Mouse (Mus musculus): ENCODE measurements at regions not wholly inside any gene's neighbourhood (a gene's known extent, or its start where the extent isn't known, plus 50 kb on each side); places are given as distances from the start of the nearest gene placed in this dataset.

- Histone ChIP-seq H3K4me1 (replicated peaks) (no peaks in the 10 kb centered on the region), H3K4me2 (no peak overlapping the region), H3K4me3 (no peak overlapping the region), H3K27me3 (0 out of 2 replicates have a peak, but pooled peaks cover 20% of the 10 kb centered on the region), H3K9me3 (no peaks in the 10 kb centered on the region), H3K9ac (no peak overlapping the region), H3K27ac (no peak overlapping the region), H3K36me3 (no peaks in the 10 kb centered on the region)
- 47% methylated on average over 13 of the region's 13 CpGs for WGBS
- no peak for ATAC-seq (ENCODE audit: low FRiP score)
Observed at GRCm38 (mm10) chr17:85785625-85786294, 97.7 kb upstream of the Six2 start.

DNA sequence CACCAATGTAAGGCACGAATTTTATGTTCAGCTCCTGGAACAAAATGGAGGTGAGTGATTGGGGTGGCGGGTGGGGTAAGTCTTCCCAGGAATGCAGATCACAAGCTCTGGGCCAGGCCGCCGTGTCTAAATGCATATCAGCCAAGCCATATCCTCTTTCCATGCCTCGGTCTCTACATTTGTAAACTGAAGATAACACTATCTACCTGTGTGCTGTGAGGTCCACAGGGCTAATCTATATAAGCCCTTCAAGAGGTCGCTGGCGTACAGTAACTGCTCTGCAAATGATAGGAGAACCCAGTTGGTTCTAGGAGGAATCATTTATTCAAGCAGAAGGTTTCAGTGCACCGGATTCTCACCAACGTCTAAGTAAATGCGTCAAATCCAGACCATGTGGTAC, 92.4 kb upstream of the Six2 start:
- ATAC-seq (ENCODE audit: low FRiP score) = no peak
- WGBS = 91% methylated on average over 10 of the region's 10 CpGs

DNA sequence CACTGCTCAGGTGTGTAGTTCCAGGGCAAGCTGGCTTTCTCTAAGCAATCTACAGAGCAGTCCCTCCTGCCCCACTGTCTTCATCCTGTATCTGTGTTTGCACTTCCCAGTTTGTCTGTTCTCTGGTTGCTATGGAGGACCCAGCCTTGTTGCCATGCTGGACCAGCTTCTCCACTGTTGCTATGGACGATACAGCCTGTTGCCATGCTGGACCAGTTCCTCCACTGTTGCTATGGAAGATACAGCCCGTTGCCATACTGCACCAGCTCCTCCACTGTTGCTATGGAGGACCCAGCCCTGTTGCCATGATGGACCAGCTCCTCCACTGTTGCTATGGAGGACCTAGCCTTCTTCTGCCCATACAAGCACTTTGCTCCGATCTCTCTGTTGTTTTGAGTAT, 88.8 kb upstream of the Six2 start:
- Histone ChIP-seq H3K27ac (no peak overlapping the region), H3K9me3 (no peaks in the 10 kb centered on the region), H3K4me2 (no peak overlapping the region), H3K4me3 (no peak overlapping the region), H3K36me3 (no peaks in the 10 kb centered on the region), H3K9ac (no peak overlapping the region), H3K27me3 (peaks cover 12% of the 10 kb centered on the region; the same call in 1 of the 2 replicates), H3K4me1 (replicated peaks) (no peaks in the 10 kb centered on the region)
- peak; percentile 81 for ATAC-seq (ENCODE audit: low FRiP score)
- 57% methylated on average over 3 of the region's 3 CpGs for WGBS

More for the DNA sequence above, 92.4 kb upstream of the Six2 start:
- Histone ChIP-seq H3K4me3 (no peak overlapping the region), H3K27me3 (peaks cover 9% of the 10 kb centered on the region; the same call in 1 of the 2 replicates), H3K4me2 (no peak overlapping the region), H3K27ac (no peak overlapping the region), H3K4me1 (replicated peaks) (no peaks in the 10 kb centered on the region), H3K36me3 (no peaks in the 10 kb centered on the region), H3K9me3 (no peaks in the 10 kb centered on the region), H3K9ac (no peak overlapping the region)

GRCm38 (mm10) chr17:85768341-85768740, 80.3 kb upstream of the Six2 start:
- Histone ChIP-seq H3K9ac (no peak overlapping the region), H3K4me1 (replicated peaks) (peaks cover 5% of the 10 kb centered on the region; the same call in 1 of the 2 replicates), H3K9me3 (no peaks in the 10 kb centered on the region), H3K27ac (no peak overlapping the region), H3K36me3 (no peaks in the 10 kb centered on the region), H3K4me2 (no peak overlapping the region), H3K4me3 (no peak overlapping the region), H3K27me3 (no peaks in the 10 kb centered on the region)
- 92% methylated on average over 10 of the region's 10 CpGs for WGBS
- ATAC-seq (ENCODE audit: low FRiP score) = no peak

GRCm38 (mm10) chr17:85767201-85767862, 79.3 kb upstream of the Six2 start:
- H3K27ac ChIP-seq = no peak overlapping the region
- H3K9ac ChIP-seq = no peak overlapping the region
- no peaks in the 10 kb centered on the region for H3K36me3 ChIP-seq
- ATAC-seq (ENCODE audit: low FRiP score) = no peak
- no peaks in the 10 kb centered on the region for H3K27me3 ChIP-seq
- peaks cover 5% of the 10 kb centered on the region; the same call in 1 of the 2 replicates for H3K4me1 ChIP-seq (replicated peaks)
- whole genome bisulfite sequencing = 83% methylated on average over 15 of the region's 15 CpGs
- no peak overlapping the region for H3K4me3 ChIP-seq
- H3K4me2 ChIP-seq = no peak overlapping the region
- peaks cover 4% of the 10 kb centered on the region; the same call in 1 of the 2 replicates for H3K9me3 ChIP-seq

DNA sequence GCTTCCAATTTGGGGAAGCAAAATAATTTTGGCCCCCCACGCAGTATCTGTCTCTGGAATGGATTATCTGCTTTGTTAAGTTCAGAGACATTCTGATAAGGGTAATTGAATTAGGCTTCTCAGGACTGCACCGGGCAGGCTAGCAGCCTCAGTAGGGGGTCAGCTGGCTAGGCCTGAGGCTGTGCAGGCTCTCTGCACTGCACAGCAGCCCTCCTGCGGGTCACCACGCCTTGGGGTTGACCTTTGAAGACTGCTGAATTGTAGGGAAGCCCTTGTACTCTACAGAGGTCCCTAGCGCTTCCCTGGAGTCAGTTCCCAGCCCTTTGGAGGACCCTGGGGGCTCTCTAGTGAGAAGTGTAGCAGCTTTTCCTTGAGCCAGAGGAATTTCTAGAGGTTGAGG, 78.5 kb upstream of the Six2 start:
- no peak overlapping the region for H3K9ac ChIP-seq
- H3K4me2 ChIP-seq = no peak overlapping the region
- H3K9me3 ChIP-seq = peaks cover 9% of the 10 kb centered on the region; the same call in 1 of the 2 replicates
- H3K4me3 ChIP-seq = no peak overlapping the region
- 12% methylated on average over 5 of the region's 5 CpGs for WGBS
- H3K4me1 ChIP-seq (replicated peaks) = peaks cover 5% of the 10 kb centered on the region; the same call in 1 of the 2 replicates
- H3K36me3 ChIP-seq = no peaks in the 10 kb centered on the region
- no peak for ATAC-seq (ENCODE audit: low FRiP score)
- H3K27ac ChIP-seq = no peak overlapping the region
- no peaks in the 10 kb centered on the region for H3K27me3 ChIP-seq

GRCm38 (mm10) chr17:85758581-85759098, 70.6 kb upstream of the Six2 start:
- H3K27me3 ChIP-seq = peaks cover 3% of the 10 kb centered on the region; the same call in 1 of the 2 replicates
- peaks cover 9% of the 10 kb centered on the region; the same call in 1 of the 2 replicates for H3K9me3 ChIP-seq
- 53% methylated on average over 9 of the region's 9 CpGs for WGBS
- H3K4me3 ChIP-seq = no peak overlapping the region
- no peak overlapping the region for H3K9ac ChIP-seq
- H3K36me3 ChIP-seq = no peaks in the 10 kb centered on the region
- H3K4me2 ChIP-seq = no peak overlapping the region
- no peak overlapping the region for H3K27ac ChIP-seq
- H3K4me1 ChIP-seq (replicated peaks) = no peaks in the 10 kb centered on the region
- ATAC-seq (ENCODE audit: low FRiP score) = no peak

DNA sequence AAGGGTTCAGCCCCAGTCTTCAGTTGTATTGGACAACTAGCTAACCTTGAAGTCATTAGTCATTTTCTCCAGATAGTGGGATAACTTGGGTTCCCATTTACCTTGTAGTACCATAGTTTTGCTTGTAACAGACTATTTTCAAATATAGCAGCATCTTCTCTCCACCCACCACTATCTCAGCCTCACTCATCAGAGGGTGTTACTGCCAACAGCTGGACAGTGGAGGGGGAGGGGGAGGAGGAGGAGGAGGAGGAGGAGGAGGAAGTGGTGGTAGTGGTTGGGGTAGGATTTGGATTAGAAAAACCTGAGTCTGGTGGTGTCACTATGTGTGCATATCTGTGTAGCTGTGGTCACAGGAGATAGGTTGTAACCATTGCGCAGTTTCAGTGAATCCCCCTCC, 69.6 kb upstream of the Six2 start:
- H3K9me3 ChIP-seq = peaks cover 8% of the 10 kb centered on the region; the same call in 1 of the 2 replicates
- H3K9ac ChIP-seq = no peak overlapping the region
- H3K27ac ChIP-seq = no peak overlapping the region
- H3K4me2 ChIP-seq = no peak overlapping the region
- H3K27me3 ChIP-seq = peaks cover 9% of the 10 kb centered on the region; the same call in 1 of the 2 replicates
- H3K36me3 ChIP-seq = no peaks in the 10 kb centered on the region
- ATAC-seq (ENCODE audit: low FRiP score) = no peak
- no peak overlapping the region for H3K4me3 ChIP-seq
- 87% methylated on average over 1 of the region's 1 CpGs for WGBS
- no peaks in the 10 kb centered on the region for H3K4me1 ChIP-seq (replicated peaks)

- WGBS = 78% methylated on average over 2 of the region's 2 CpGs
- ATAC-seq (ENCODE audit: low FRiP score) = no peak
Observed at GRCm38 (mm10) chr17:85755557-85755956, 67.5 kb upstream of the Six2 start.

DNA sequence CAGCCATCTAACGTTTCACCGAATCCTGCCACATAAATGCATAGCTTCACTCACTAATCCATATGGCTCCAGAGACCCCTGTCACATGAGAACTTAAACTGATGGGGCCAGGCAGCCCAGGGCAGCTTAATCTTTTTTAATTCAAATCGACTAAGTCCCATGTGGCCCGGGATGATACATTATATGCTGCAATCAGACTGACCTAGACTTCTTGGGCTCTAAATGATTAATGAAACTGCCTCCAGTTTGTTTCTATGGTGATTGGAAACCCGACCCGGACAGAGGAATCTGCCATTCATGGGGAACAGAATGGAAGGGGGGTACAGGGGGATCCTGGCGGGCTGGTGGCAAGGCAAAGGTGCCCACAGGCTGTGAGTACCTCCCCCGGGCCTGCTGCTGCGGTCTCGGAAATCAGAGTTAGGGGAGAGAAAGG, 60.6 kb upstream of the Six2 start:
- 5% methylated on average over 10 of the region's 10 CpGs for WGBS
- ATAC-seq (ENCODE audit: low FRiP score) = peak; percentile 88

More at GRCm38 (mm10) chr17:85755557-85755956, 67.5 kb upstream of the Six2 start:
- Histone ChIP-seq H3K4me1 (replicated peaks) (no peaks in the 10 kb centered on the region), H3K4me3 (no peak overlapping the region), H3K36me3 (no peaks in the 10 kb centered on the region), H3K4me2 (no peak overlapping the region), H3K9ac (no peak overlapping the region), H3K27ac (no peak overlapping the region), H3K27me3 (peaks cover 20% of the 10 kb centered on the region), H3K9me3 (no peaks in the 10 kb centered on the region; the same call in 1 of the 2 replicates)

DNA sequence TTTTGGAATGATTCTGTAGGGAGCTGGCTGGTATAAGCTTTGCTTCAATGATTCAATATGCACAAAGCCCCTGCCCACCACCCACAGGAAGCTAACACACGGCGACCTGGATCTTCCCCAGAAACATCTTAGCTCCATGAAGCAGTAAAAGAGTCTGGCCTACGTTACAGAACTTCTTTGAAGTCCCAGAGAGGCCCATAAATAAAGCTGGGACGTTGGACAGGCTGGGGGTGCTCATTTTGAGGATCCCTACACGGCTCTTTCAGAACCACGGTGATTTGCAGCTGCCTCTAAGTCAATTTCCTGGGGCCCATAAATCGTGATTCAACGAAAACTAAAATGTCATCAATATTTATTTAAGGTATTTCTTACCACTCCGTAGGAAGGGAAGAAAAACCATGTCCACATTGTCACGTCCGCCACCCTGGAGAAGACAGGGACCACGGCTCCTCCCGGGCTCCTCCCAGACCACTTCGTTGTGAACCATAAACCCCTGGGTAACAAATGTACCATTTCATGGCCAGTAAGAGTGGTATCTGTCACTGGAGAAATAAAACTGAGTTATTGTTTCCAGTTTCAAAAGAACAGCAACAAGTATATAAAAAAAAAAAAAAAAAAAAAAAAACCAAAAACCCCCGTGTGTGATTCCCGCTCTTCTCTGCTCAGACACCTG, 60.0 kb upstream of the Six2 start:
- H3K4me1 ChIP-seq (replicated peaks) = peaks cover 24% of the 10 kb centered on the region

More for the DNA sequence above, 60.6 kb upstream of the Six2 start:
- Histone ChIP-seq H3K4me3 (no peak overlapping the region; the same call in 1 of the 2 replicates), H3K4me1 (replicated peaks) (peaks cover 24% of the 10 kb centered on the region), H3K9ac (no peak overlapping the region; the same call in 1 of the 2 replicates), H3K9me3 (no peaks in the 10 kb centered on the region; the same call in 1 of the 2 replicates), H3K36me3 (no peaks in the 10 kb centered on the region), H3K27me3 (peaks cover 42% of the 10 kb centered on the region), H3K4me2 (peak overlapping the region; percentile 41), H3K27ac (peak overlapping the region; percentile 62; the same call in 1 of the 2 replicates)

More for the DNA sequence above, 60.0 kb upstream of the Six2 start:
- Histone ChIP-seq H3K36me3 (no peaks in the 10 kb centered on the region), H3K9me3 (no peaks in the 10 kb centered on the region), H3K4me2 (peak overlapping the region; percentile 41), H3K27me3 (peaks cover 37% of the 10 kb centered on the region), H3K4me3 (no peak overlapping the region), H3K27ac (no peak overlapping the region), H3K9ac (no peak overlapping the region)
- 46% methylated on average over 16 of the region's 16 CpGs for WGBS
- ATAC-seq (ENCODE audit: low FRiP score) = no peak

Data from hindbrain, embryonic 13.5 days (tissue).